32 mouse cellular contexts compared by ENCODE assay signal in genomic region chr8:77231834-77232233, GRCm38 (mm10).
DNase-seq lines count a peak whose midpoint lies in the region; ATAC-seq and TF ChIP-seq lines count a peak whose summit lies in the region.
"Had no signal": no experiment of that assay in that cellular context is flagged by ENCODE, and none has a peak within 500 bp of the region (broad histone marks: within the 10 kb centered on the region; RNA-seq: fewer than 3 reads in every experiment).

No protein-coding gene starts in this region.

- H3K27ac ChIP-seq in heart, embryonic 13.5 days (replicated peaks), result peak overlapping the region; percentile 73
- H3K27ac ChIP-seq in intestine, embryonic 15.5 days, result no peak overlapping the region
- H3K27ac ChIP-seq in intestine, postnatal 0 days (ENCODE audit: low read depth, low read length), result no peak overlapping the region
- H3K27ac ChIP-seq in lung, embryonic 15.5 days, result 0 out of 2 replicates have a peak overlapping the region, but pooled peaks have one; percentile 3
- H3K27ac ChIP-seq: embryonic facial prominence, embryonic 13.5 days; forebrain, embryonic 10.5 days; gastrocnemius, adult 2 months; hindbrain, embryonic 10.5 days; hindbrain, embryonic 15.5 days; liver, embryonic 12.5 days; midbrain, embryonic 10.5 days; neural tube, embryonic 12.5 days had no signal

- peaks cover 29% of the 10 kb centered on the region for H3K4me1 ChIP-seq in heart, embryonic 13.5 days
- H3K4me1 ChIP-seq in intestine, embryonic 15.5 days (replicated peaks), result 0 out of 2 replicates have a peak, but pooled peaks cover 3% of the 10 kb centered on the region
- H3K4me1 ChIP-seq in intestine, postnatal 0 days (replicated peaks; ENCODE audit: control insufficient read depth, insufficient read depth, low read length), result 0 out of 2 replicates have a peak, but pooled peaks cover 4% of the 10 kb centered on the region
- peaks cover 13% of the 10 kb centered on the region for H3K4me1 ChIP-seq in lung, embryonic 15.5 days
- H3K4me1 ChIP-seq: hindbrain, embryonic 10.5 days; hindbrain, embryonic 15.5 days; liver, embryonic 12.5 days; midbrain, embryonic 10.5 days; neural tube, embryonic 12.5 days had no signal

- no peaks in the 10 kb centered on the region for H3K27me3 ChIP-seq in heart, embryonic 13.5 days (replicated peaks)
- H3K27me3 ChIP-seq in intestine, embryonic 15.5 days (replicated peaks), result no peaks in the 10 kb centered on the region
- no peaks in the 10 kb centered on the region for H3K27me3 ChIP-seq in intestine, postnatal 0 days (replicated peaks; ENCODE audit: control insufficient read depth, insufficient read depth, low read length)
- H3K27me3 ChIP-seq in lung, embryonic 15.5 days, result no peaks in the 10 kb centered on the region
- H3K27me3 ChIP-seq: embryonic facial prominence, embryonic 13.5 days; heart, embryonic 12.5 days; hindbrain, embryonic 15.5 days; liver, embryonic 12.5 days; neural tube, embryonic 12.5 days had no signal

- no peak for DNase-seq in heart, adult 18-20 months
- no peak for DNase-seq in lung, adult 18-20 months
- DNase-seq in urinary bladder, postnatal 14 days (ENCODE audit: low spot score), result no peak
- DNase-seq: adrenal gland, postnatal 25 days; B cell, adult 2 months; cerebellum, adult 18-20 months; cerebellum, postnatal 10 days; gastrocnemius, adult 2 months; kidney, postnatal 25 days; layer of hippocampus, postnatal 36 days; left cerebral cortex, postnatal 4 days; liver, postnatal 0 days; lung, postnatal 14 days; right cerebral cortex, adult 18-20 months; spleen, adult 18-20 months; thymus, adult 2 months; thymus, postnatal 36 days had no signal

- no peak overlapping the region for H3K9ac ChIP-seq in heart, embryonic 13.5 days
- H3K9ac ChIP-seq in intestine, embryonic 15.5 days, result no peak overlapping the region
- no peak overlapping the region for H3K9ac ChIP-seq in intestine, postnatal 0 days (ENCODE audit: low read depth, low read length)
- no peak overlapping the region for H3K9ac ChIP-seq in lung, embryonic 15.5 days
- H3K9ac ChIP-seq: embryonic facial prominence, embryonic 13.5 days; heart, embryonic 12.5 days; hindbrain, embryonic 15.5 days; liver, embryonic 12.5 days; liver, postnatal 0 days; neural tube, embryonic 12.5 days had no signal

- no peak overlapping the region for H3K4me3 ChIP-seq in heart, embryonic 13.5 days
- H3K4me3 ChIP-seq in intestine, embryonic 15.5 days (replicated peaks), result no peak overlapping the region
- no peak overlapping the region for H3K4me3 ChIP-seq in intestine, postnatal 0 days (ENCODE audit: low read depth, low read length)
- H3K4me3 ChIP-seq in lung, embryonic 15.5 days, result no peak overlapping the region
- H3K4me3 ChIP-seq: embryonic facial prominence, embryonic 13.5 days; forebrain, embryonic 10.5 days; gastrocnemius, adult 2 months; heart, embryonic 12.5 days; hindbrain, embryonic 10.5 days; hindbrain, embryonic 15.5 days; liver, embryonic 12.5 days; midbrain, embryonic 10.5 days; myocyte; neural tube, embryonic 12.5 days had no signal

- no peak for TF ChIP-seq CTCF in intestine, postnatal 0 days (IDR thresholded peaks at IDR 0.05; ENCODE audit: low read depth)

- whole genome bisulfite sequencing in heart, embryonic 13.5 days, result 55% methylated on average over 6 of the region's 6 CpGs
- 42% methylated on average over 6 of the region's 6 CpGs for WGBS in intestine, embryonic 15.5 days
- WGBS in intestine, postnatal 0 days, result 39% methylated on average over 6 of the region's 6 CpGs
- 34% methylated on average over 6 of the region's 6 CpGs for WGBS in lung, embryonic 15.5 days

- ATAC-seq in heart, embryonic 13.5 days (ENCODE audit: extremely low read depth, insufficient number of reproducible peaks, low FRiP score, low TSS enrichment), result no peak
- ATAC-seq in intestine, embryonic 15.5 days, result 0 out of 2 replicates have a peak, but pooled peaks have one; percentile 25
- ATAC-seq in intestine, postnatal 0 days, result no peak
- ATAC-seq in lung, embryonic 15.5 days (ENCODE audit: borderline replicate concordance, extremely low read depth, low FRiP score, low TSS enrichment), result no peak
- ATAC-seq: inflammation-experienced regulatory T-cells, adult 6 months; liver, embryonic 12.5 days; liver, postnatal 0 days; midbrain, embryonic 16.5 days had no signal

- H3K36me3 ChIP-seq in heart, embryonic 13.5 days, result no peaks in the 10 kb centered on the region
- H3K36me3 ChIP-seq in intestine, embryonic 15.5 days, result no peaks in the 10 kb centered on the region
- no peaks in the 10 kb centered on the region for H3K36me3 ChIP-seq in intestine, postnatal 0 days (ENCODE audit: control insufficient read depth, insufficient read depth)
- H3K36me3 ChIP-seq in lung, embryonic 15.5 days, result no peaks in the 10 kb centered on the region
- H3K36me3 ChIP-seq: embryonic facial prominence, embryonic 13.5 days; forebrain, embryonic 10.5 days; heart, embryonic 12.5 days; hindbrain, embryonic 10.5 days; hindbrain, embryonic 15.5 days; liver, embryonic 12.5 days; midbrain, embryonic 10.5 days; neural tube, embryonic 12.5 days had no signal

- no peaks in the 10 kb centered on the region for H3K9me3 ChIP-seq in heart, embryonic 13.5 days
- H3K9me3 ChIP-seq in intestine, embryonic 15.5 days, result no peaks in the 10 kb centered on the region
- H3K9me3 ChIP-seq in intestine, postnatal 0 days (ENCODE audit: control insufficient read depth), result no peaks in the 10 kb centered on the region
- H3K9me3 ChIP-seq in lung, embryonic 15.5 days, result no peaks in the 10 kb centered on the region
- H3K9me3 ChIP-seq: embryonic facial prominence, embryonic 13.5 days; forebrain, embryonic 10.5 days; heart, embryonic 12.5 days; hindbrain, embryonic 10.5 days; hindbrain, embryonic 15.5 days; liver, embryonic 12.5 days; midbrain, embryonic 10.5 days; neural tube, embryonic 12.5 days had no signal

- H3K4me2 ChIP-seq in heart, embryonic 13.5 days, result peak overlapping the region; percentile 18; the same call in 1 of the 2 replicates
- no peak overlapping the region for H3K4me2 ChIP-seq in intestine, embryonic 15.5 days (replicated peaks)
- no peak overlapping the region for H3K4me2 ChIP-seq in intestine, postnatal 0 days (replicated peaks; ENCODE audit: low read depth)
- no peak overlapping the region for H3K4me2 ChIP-seq in lung, embryonic 15.5 days
- H3K4me2 ChIP-seq: embryonic facial prominence, embryonic 13.5 days; heart, embryonic 12.5 days; hindbrain, embryonic 15.5 days; liver, embryonic 12.5 days; neural tube, embryonic 12.5 days had no signal

Comparison
In these comparisons a context has a peak if more than half of its experiments do, and no peak if none do; other contexts are left out.
1. H3K27ac ChIP-seq: peak in heart, embryonic 13.5 days (single experiment) and lung, embryonic 15.5 days (single experiment); none in intestine, embryonic 15.5 days (single experiment) and intestine, postnatal 0 days (single experiment).